Mouse (Mus musculus) testis, postnatal 14 days (tissue): ENCODE data around the gene Rbpms2.
"Not testable (repeated sequence)": the region's sequence is repeated elsewhere in the genome, so short reads cannot be mapped to it uniquely, and the experiment has no call there.

Experiments used
- DNase-seq: peaks from one replicate; pipeline ENCODE4 v3.0.0; 2021; ENCODE audit warnings: low spot score

Gene Rbpms2

GRCm38 (mm10) chr9:65621196-65621595 is 8.3 kb upstream of the Rbpms2 start:
- DNase-seq = no peak

- no peak for DNase-seq
Observed at GRCm38 (mm10) chr9:65621666-65622065, 7.8 kb upstream of the Rbpms2 start.

- no peak for DNase-seq
Observed at GRCm38 (mm10) chr9:65622826-65623225, 6.6 kb upstream of the Rbpms2 start.

- DNase-seq = no peak
Observed at GRCm38 (mm10) chr9:65624266-65624665, 5.2 kb upstream of the Rbpms2 start.

GRCm38 (mm10) chr9:65629767-65630630 is 551 bp downstream of the Rbpms2 start:
- DNase-seq = peak; percentile 57

GRCm38 (mm10) chr9:65630631-65631353 is 1.3 kb downstream of the Rbpms2 start:
- peak; percentile 63 for DNase-seq

- no peak for DNase-seq
Observed at GRCm38 (mm10) chr9:65631354-65632021, 2.0 kb downstream of the Rbpms2 start.

GRCm38 (mm10) chr9:65635766-65636165 is 6.3 kb downstream of the Rbpms2 start:
- DNase-seq = no peak

- no peak for DNase-seq
Observed at GRCm38 (mm10) chr9:65636926-65637325, 7.5 kb downstream of the Rbpms2 start.

- no peak for DNase-seq
Observed at GRCm38 (mm10) chr9:65639065-65639464, 9.6 kb downstream of the Rbpms2 start.

- DNase-seq = no peak
Observed at GRCm38 (mm10) chr9:65640838-65641410, 11.5 kb downstream of the Rbpms2 start.

- no peak for DNase-seq
Observed at GRCm38 (mm10) chr9:65641446-65642052, 12.1 kb downstream of the Rbpms2 start.

GRCm38 (mm10) chr9:65642546-65642945 is 13.1 kb downstream of the Rbpms2 start:
- no peak for DNase-seq

- no peak for DNase-seq
Observed at GRCm38 (mm10) chr9:65644960-65645359, 15.5 kb downstream of the Rbpms2 start.

- DNase-seq = no peak
Observed at GRCm38 (mm10) chr9:65645984-65646383, 16.5 kb downstream of the Rbpms2 start.

- no peak for DNase-seq
Observed at GRCm38 (mm10) chr9:65646782-65647181, 17.3 kb downstream of the Rbpms2 start.

GRCm38 (mm10) chr9:65648730-65649129 is 19.3 kb downstream of the Rbpms2 start:
- DNase-seq = no peak

GRCm38 (mm10) chr9:65649997-65650396 is 20.5 kb downstream of the Rbpms2 start:
- no peak for DNase-seq

GRCm38 (mm10) chr9:65651957-65652356 is 22.5 kb downstream of the Rbpms2 start:
- not testable (repeated sequence) for DNase-seq

- DNase-seq = no peak
Observed at GRCm38 (mm10) chr9:65653741-65654140, 24.3 kb downstream of the Rbpms2 start.

GRCm38 (mm10) chr9:65654700-65655237 is 25.3 kb downstream of the Rbpms2 start:
- no peak for DNase-seq

GRCm38 (mm10) chr9:65655540-65655939 is 26.1 kb downstream of the Rbpms2 start:
- no peak for DNase-seq
